Mouse (Mus musculus) brain, embryonic 14.5 days (tissue): ENCODE results near the gene Nid1.
"Not testable (repeated sequence)": the region's sequence is repeated elsewhere in the genome, so short reads cannot be mapped to it uniquely, and the experiment has no call there.

Source experiments
- CTCF ChIP-seq: fragments of 200-500 bp; IDR thresholded peaks from 2 replicates; pipeline ENCODE4 v1.5.1; 2012; ENCODE audit warnings: inconsistent platforms, mild to moderate bottlenecking, moderate library complexity, borderline replicate concordance; ENCODE audit not compliant: insufficient read depth, insufficient read length; ENCODE audit errors: extremely low read depth
- POLR2A ChIP-seq: fragments of 200-500 bp; IDR thresholded peaks from 2 replicates; pipeline ENCODE4 v1.6.1; 2012; ENCODE audit warnings: mild to moderate bottlenecking, inconsistent platforms, borderline replicate concordance; ENCODE audit not compliant: poor library complexity, insufficient read depth, insufficient read length, severe bottlenecking; ENCODE audit errors: extremely low read depth

DNA sequence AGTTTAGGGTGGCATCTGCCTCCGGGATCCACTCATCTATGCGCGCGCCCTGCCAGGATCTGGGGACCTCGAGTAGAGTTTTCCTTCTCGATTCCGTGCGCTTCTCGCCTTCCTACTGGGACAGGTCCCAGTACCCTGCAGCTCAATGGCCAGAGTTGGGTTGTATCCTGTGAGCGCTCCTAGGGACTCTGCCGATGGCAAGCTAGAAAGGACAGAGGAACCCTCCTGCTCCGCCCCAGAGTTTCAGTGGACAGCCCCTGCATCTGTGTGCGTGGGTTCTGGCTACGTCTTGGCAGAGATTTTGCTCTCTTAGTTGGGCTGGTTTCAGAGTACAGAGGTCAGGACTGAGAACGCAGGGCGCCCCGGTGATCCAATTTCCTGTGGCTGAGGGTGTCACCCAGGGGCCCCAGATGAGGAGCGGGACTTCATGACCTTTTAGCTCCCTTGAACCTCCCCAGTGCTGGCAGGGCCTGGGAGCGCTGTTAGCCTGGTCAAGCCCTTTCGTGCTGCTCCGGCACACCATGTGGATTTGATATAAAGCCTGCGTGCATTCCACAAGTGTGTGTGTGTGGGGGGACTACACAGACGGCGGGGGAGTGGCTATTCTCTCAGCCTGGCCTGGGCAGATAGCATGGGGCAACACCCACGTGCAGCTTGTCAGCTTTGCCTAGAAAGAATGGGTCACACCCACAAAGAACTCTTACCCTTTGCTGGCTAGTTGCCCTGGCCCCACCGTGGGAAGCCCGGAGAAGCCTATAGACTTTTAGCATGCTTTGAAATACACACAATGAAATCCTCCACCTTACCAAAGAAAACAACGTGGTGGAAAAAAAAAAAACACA, 982 bp downstream of the Nid1 start:
- TF ChIP-seq POLR2A, CTCF: not testable (repeated sequence)
